Mouse (Mus musculus): ENCODE measurements around the gene Abca5. TPM values are rescaled to one million over a fixed set of nuclear protein-coding genes. Genes with fewer than 3 reads are reported as not detected.

Abca5 gene
- polyA plus RNA-seq, 1 experiment: 3.5 TPM

DNA sequence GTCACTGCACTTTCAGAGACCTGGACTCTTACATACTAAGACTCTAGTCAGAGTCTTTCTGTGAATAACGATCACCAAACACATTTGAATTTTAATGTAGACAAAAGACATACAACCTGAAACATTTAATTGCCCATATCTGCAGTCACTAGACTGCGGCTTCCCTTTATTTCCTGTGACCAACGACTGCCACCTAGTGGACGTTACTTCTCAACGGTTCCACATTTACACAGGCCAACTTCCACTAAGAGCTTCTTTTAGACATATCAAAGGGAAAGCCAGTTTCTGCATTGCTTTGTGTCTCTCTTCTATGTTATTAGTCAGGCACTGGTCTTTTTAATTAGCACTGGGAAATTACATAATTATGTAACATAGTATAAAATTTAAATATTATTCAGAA lies 65.8 kb downstream of the Abca5 start:
- H3K27ac ChIP-seq (ENCODE audit: insufficient read depth, low read length): no peak overlapping the region
- no peaks in the 10 kb centered on the region for H3K9me3 ChIP-seq (replicated peaks; ENCODE audit: control insufficient read depth, insufficient read depth, low read length, poor library complexity, severe bottlenecking)
- no peak for TF ChIP-seq POLR2A (IDR thresholded peaks at IDR 0.05; ENCODE audit: insufficient read depth, low read length)
- no peak for TF ChIP-seq EP300 (IDR thresholded peaks at IDR 0.05; ENCODE audit: insufficient read depth, low read depth, low read length)
- no peak for TF ChIP-seq CTCF (IDR thresholded peaks at IDR 0.05; ENCODE audit: low read depth, low read length)
- no peaks in the 10 kb centered on the region for H3K36me3 ChIP-seq (ENCODE audit: control insufficient read depth, insufficient read depth, low read length, poor library complexity, severe bottlenecking)
- no peaks in the 10 kb centered on the region for H3K4me1 ChIP-seq (ENCODE audit: control insufficient read depth, insufficient read depth, low read length)
- no peak overlapping the region for H3K9ac ChIP-seq (ENCODE audit: low read depth, poor library complexity, severe bottlenecking)
- H3K27me3 ChIP-seq (ENCODE audit: control insufficient read depth, insufficient read depth, low read length, poor library complexity, severe bottlenecking): no peaks in the 10 kb centered on the region
- no peak overlapping the region for H3K4me3 ChIP-seq (ENCODE audit: low read depth, low read length)

DNA sequence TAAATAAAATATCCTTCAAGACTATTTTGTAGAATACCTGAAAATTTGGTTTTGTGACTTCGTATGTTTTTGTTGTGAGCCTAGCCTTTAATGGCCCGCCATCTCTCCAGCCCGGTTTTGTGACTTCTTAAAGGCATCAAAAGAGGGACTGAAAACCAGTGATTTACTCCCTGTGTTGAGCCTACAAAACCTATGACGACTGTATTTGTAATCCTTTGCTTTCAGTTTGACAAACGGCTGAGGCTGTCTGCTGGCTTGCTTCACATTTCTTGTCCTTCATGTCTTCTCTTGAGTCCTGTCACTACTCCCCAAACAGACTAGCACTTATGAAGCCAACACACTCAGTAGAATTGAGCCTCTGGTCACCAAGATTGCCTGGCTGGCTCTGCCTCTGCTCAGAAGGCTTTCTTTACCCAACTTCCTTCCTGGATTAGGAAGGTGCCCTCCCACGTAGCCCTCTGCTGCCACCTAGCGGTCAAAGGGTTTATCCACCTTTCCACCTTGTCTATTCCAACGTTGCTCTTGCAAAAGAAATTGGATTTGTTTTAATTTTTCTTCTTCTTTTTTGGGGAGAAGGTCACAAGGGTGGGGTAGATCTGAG lies 69.2 kb downstream of the Abca5 start:
- Histone ChIP-seq H3K4me1 (ENCODE audit: control insufficient read depth, insufficient read depth, low read length) (no peaks in the 10 kb centered on the region), H3K27ac (ENCODE audit: insufficient read depth, low read length) (no peak overlapping the region), H3K4me3 (ENCODE audit: low read depth, low read length) (no peak overlapping the region), H3K27me3 (ENCODE audit: control insufficient read depth, insufficient read depth, low read length, poor library complexity, severe bottlenecking) (no peaks in the 10 kb centered on the region), H3K36me3 (ENCODE audit: control insufficient read depth, insufficient read depth, low read length, poor library complexity, severe bottlenecking) (no peaks in the 10 kb centered on the region), H3K9me3 (replicated peaks; ENCODE audit: control insufficient read depth, insufficient read depth, low read length, poor library complexity, severe bottlenecking) (no peaks in the 10 kb centered on the region), H3K9ac (ENCODE audit: low read depth, poor library complexity, severe bottlenecking) (no peak overlapping the region)
- TF ChIP-seq CTCF (IDR thresholded peaks at IDR 0.05; ENCODE audit: low read depth, low read length) (peak; percentile 90), POLR2A (IDR thresholded peaks at IDR 0.05; ENCODE audit: insufficient read depth, low read length) (no peak)

DNA sequence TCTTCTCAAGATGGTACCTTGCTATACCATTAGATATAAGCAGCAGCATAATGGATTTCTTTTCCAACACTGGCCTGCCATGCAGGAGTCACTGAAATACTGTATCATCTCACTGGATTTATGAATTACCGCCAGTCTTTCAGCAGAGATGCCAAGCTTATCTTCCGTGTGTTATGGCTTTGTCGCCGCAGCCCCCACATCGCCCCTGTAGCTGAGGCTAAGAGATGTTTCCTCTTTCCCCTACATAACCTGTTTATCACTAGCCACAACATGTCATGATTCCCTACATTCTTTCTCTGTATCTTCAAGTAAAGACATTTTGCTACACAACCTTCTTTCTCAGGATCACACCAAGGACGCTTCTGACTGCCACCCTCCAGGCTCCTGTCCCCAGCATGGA lies 70.3 kb downstream of the Abca5 start:
- Histone ChIP-seq H3K27ac (ENCODE audit: insufficient read depth, low read length) (no peak overlapping the region), H3K36me3 (ENCODE audit: control insufficient read depth, insufficient read depth, low read length, poor library complexity, severe bottlenecking) (no peaks in the 10 kb centered on the region), H3K27me3 (ENCODE audit: control insufficient read depth, insufficient read depth, low read length, poor library complexity, severe bottlenecking) (no peaks in the 10 kb centered on the region), H3K4me1 (ENCODE audit: control insufficient read depth, insufficient read depth, low read length) (no peaks in the 10 kb centered on the region), H3K9ac (ENCODE audit: low read depth, poor library complexity, severe bottlenecking) (no peak overlapping the region), H3K4me3 (ENCODE audit: low read depth, low read length) (no peak overlapping the region), H3K9me3 (replicated peaks; ENCODE audit: control insufficient read depth, insufficient read depth, low read length, poor library complexity, severe bottlenecking) (no peaks in the 10 kb centered on the region)
- TF ChIP-seq CTCF (IDR thresholded peaks at IDR 0.05; ENCODE audit: low read depth, low read length): no peak

- H3K27me3 ChIP-seq (ENCODE audit: control insufficient read depth, insufficient read depth, low read length, poor library complexity, severe bottlenecking): no peaks in the 10 kb centered on the region
- no peak overlapping the region for H3K4me3 ChIP-seq (ENCODE audit: low read depth, low read length)
- no peak for TF ChIP-seq POLR2A (IDR thresholded peaks at IDR 0.05; ENCODE audit: insufficient read depth, low read length)
- no peak for TF ChIP-seq CTCF (IDR thresholded peaks at IDR 0.05; ENCODE audit: low read depth, low read length)
- no peak for TF ChIP-seq EP300 (IDR thresholded peaks at IDR 0.05; ENCODE audit: insufficient read depth, low read depth, low read length)
- H3K4me1 ChIP-seq (ENCODE audit: control insufficient read depth, insufficient read depth, low read length): no peaks in the 10 kb centered on the region
- no peaks in the 10 kb centered on the region for H3K9me3 ChIP-seq (replicated peaks; ENCODE audit: control insufficient read depth, insufficient read depth, low read length, poor library complexity, severe bottlenecking)
- H3K27ac ChIP-seq (ENCODE audit: insufficient read depth, low read length): no peak overlapping the region
- H3K9ac ChIP-seq (ENCODE audit: low read depth, poor library complexity, severe bottlenecking): no peak overlapping the region
- no peaks in the 10 kb centered on the region for H3K36me3 ChIP-seq (ENCODE audit: control insufficient read depth, insufficient read depth, low read length, poor library complexity, severe bottlenecking)
Measured at GRCm38 (mm10) chr11:110266757-110267156, 70.8 kb downstream of the Abca5 start.

DNA sequence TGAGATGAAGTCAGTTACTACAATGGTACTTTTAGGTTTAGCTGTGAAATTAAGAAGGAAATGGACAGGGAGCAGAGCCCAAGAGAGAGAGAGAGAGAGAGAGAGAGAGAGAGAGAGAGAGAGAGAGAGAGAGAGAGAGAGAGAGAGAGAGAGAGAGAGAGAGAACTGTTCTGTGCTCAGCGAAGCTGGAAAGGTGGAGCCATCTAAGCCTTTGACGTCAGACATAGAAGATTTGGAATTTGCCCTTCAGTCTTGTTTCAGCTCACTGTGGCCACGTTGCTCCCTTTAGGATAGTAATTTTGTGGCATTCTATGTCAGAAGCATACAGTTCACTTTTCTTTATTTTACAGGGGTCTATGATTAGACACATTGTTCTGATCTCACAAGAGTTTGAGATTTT lies 75.6 kb downstream of the Abca5 start:
- Histone ChIP-seq H3K4me1 (ENCODE audit: control insufficient read depth, insufficient read depth, low read length) (peaks cover 4% of the 10 kb centered on the region), H3K9ac (ENCODE audit: low read depth, poor library complexity, severe bottlenecking) (no peak overlapping the region), H3K27me3 (ENCODE audit: control insufficient read depth, insufficient read depth, low read length, poor library complexity, severe bottlenecking) (no peaks in the 10 kb centered on the region), H3K27ac (ENCODE audit: insufficient read depth, low read length) (no peak overlapping the region), H3K9me3 (replicated peaks; ENCODE audit: control insufficient read depth, insufficient read depth, low read length, poor library complexity, severe bottlenecking) (peaks cover 16% of the 10 kb centered on the region), H3K4me3 (ENCODE audit: low read depth, low read length) (no peak overlapping the region), H3K36me3 (ENCODE audit: control insufficient read depth, insufficient read depth, low read length, poor library complexity, severe bottlenecking) (no peaks in the 10 kb centered on the region; the same call in 1 of the 2 replicates)
- TF ChIP-seq POLR2A (IDR thresholded peaks at IDR 0.05; ENCODE audit: insufficient read depth, low read length): no peak
- no peak for TF ChIP-seq CTCF (IDR thresholded peaks at IDR 0.05; ENCODE audit: low read depth, low read length)

DNA sequence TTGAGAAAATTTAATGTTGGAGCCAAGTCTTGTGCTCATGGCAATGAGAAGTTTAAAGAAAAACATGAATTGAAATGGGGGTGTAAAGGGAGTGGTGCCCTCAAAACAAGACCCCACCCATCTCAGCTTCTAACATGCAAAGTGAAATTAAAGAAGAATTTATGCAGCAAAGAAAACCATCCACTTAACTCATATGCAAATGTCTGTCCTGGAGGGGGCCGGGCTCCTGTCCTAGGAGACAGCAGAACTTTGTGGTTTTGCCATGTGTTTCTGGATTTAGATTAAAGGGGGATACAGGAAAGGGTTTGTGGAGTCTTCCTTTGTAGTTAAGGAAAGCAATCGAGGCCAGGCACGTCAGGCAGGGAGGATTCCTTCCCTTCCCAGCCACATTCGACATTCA lies 79.6 kb downstream of the Abca5 start:
- Histone ChIP-seq H3K4me3 (ENCODE audit: low read depth, low read length) (no peak overlapping the region), H3K9ac (ENCODE audit: low read depth, poor library complexity, severe bottlenecking) (no peak overlapping the region), H3K27me3 (ENCODE audit: control insufficient read depth, insufficient read depth, low read length, poor library complexity, severe bottlenecking) (no peaks in the 10 kb centered on the region), H3K27ac (ENCODE audit: insufficient read depth, low read length) (no peak overlapping the region), H3K36me3 (ENCODE audit: control insufficient read depth, insufficient read depth, low read length, poor library complexity, severe bottlenecking) (no peaks in the 10 kb centered on the region; the same call in 1 of the 2 replicates), H3K4me1 (ENCODE audit: control insufficient read depth, insufficient read depth, low read length) (peaks cover 4% of the 10 kb centered on the region), H3K9me3 (replicated peaks; ENCODE audit: control insufficient read depth, insufficient read depth, low read length, poor library complexity, severe bottlenecking) (peaks cover 22% of the 10 kb centered on the region)
- TF ChIP-seq POLR2A (IDR thresholded peaks at IDR 0.05; ENCODE audit: insufficient read depth, low read length): no peak
- no peak for TF ChIP-seq CTCF (IDR thresholded peaks at IDR 0.05; ENCODE audit: low read depth, low read length)
- TF ChIP-seq EP300 (IDR thresholded peaks at IDR 0.05; ENCODE audit: insufficient read depth, low read depth, low read length): no peak

Measured in ES-Bruce4 (cell line).